Mouse (Mus musculus) right cerebral cortex, postnatal 14 days (tissue): ENCODE results near the gene Dock7.
A peak's percentile ranks its signal among the peaks of the same experiment; 100 is the strongest.

Experiments
- DNase-seq: peaks from one replicate; pipeline ENCODE4 v3.0.0; 2022

Gene Dock7

DNA sequence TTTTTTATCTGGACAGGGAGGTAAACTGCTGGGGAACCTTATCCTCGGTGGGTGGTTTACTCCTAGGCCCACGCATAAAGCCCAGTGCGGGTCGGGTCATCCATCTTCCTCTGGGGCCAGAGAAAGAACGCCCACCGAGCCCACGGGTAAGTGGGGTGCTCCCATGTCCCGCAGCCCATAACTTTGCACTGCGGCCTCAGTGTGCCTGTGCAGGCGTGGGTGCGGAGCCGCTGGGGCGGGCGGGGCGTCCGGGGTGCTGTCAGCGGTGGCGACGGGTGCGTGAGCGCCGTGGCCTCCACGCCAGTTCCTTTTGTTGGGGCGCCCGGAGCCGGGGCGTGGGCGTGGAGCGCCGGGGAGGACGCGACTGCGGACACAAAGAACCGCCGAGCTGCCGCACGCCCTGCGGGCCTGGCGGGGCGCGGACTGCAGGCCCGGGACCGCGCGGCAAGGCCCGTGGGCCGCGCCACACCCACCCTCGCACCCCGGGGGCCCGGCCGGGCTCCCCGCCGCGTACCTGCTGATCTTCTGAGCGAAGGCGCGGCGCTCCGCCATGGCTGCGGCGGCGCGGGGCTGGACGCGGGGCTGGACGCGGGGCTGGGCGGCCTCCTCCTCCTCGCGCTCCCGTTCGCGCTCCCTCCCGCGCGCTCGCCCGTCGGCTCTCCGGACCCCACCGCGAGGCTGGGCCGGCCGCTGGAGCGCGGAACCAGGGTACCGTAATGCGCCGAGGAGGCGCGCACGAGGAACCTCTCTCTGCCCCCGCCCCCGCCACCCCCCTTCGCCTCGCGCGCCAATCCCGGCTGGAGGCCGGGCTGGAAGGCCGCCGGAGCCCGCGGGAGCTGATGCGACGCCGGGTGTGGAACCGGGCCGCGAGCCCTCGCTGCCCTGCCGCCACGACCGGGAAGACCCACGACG lies at the start of gene Dock7:
TSS of gene Dock7 (minus strand) at position 705 of the 912 bp plus-strand sequence.
- peak; percentile 83 for DNase-seq

DNA sequence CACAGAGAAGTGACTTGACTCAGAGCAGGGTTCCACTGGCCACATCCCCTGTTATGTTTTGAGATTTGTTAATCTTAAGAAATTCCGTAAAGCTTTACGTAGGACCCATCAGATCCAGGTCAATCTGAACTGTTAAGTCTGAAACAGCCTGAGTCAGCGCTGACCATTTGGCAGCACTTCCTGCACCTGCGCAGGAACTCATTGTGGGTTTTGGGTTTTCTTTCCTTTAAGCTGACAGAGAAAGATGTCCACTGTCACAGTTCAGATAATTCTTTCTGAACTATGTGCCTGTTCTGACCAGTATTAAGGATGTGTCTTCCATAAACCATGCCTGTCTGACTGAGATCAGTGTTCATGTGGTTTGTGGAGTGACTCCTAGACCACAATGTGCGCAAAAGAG lies 48.2 kb upstream of the Dock7 start:
- no peak for DNase-seq

DNA sequence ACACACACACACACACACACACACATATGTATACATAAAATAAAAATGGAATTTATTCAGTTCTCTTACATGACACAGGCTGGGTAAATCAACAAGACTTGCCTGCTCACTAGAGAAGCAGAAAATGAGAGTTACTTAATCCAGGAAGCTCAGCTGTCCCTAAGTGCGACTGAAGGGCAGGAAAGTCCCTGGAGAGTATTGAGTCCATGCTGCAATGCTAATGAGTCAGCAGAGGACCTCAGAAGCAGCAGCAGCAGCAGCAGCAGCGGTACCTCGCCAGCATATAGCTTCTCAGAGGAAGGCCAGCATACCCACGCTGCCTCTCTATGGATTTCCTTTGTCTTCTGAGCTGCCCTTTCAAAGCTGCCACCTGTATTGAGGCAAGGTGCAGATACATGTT lies 42.8 kb upstream of the Dock7 start:
- DNase-seq = no peak

DNA sequence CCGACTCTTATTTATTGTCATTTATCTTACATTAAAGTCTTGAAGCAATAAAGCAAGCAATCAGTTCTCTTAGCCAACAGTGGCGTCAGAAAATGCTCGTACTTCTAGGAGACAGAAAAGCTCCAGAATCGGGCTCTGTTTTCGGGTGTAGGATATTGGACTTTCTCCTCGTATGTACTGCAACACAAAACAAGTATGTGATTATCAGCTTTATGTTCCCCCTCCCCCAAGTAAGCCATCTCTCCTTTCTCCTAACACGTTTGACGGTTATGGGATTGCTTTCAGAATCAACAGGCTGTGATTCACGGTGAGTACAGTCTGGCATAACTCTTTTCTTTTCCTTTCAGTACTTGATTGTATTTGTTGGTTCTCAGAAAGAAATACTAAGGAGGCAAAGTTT lies 42.3 kb upstream of the Dock7 start:
- no peak for DNase-seq

DNA sequence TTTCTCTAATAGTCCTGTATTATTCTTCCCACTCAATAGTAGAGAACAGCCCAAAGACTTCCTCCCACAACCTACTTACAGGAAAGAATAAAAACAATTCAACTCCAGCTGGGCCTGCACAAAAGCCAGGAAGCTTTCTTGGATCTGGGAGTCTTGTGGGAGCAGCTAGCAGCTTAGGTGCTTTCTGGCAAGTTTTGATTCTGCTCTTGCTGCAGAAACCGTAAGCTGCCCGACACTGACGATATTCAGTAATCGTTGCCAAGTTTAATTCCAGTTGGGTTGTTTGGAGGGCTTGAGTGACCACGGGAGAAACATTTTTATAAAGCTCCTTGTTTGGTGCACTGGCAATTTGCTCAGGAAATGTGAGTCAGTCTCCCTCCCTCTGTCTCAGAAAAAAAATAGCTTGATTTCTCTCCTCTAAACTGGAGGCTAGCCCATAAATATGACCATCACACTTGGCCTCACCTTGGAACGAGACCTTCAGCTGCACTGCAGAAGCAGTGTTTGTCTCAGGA lies 40.8 kb upstream of the Dock7 start:
- DNase-seq = no peak

DNA sequence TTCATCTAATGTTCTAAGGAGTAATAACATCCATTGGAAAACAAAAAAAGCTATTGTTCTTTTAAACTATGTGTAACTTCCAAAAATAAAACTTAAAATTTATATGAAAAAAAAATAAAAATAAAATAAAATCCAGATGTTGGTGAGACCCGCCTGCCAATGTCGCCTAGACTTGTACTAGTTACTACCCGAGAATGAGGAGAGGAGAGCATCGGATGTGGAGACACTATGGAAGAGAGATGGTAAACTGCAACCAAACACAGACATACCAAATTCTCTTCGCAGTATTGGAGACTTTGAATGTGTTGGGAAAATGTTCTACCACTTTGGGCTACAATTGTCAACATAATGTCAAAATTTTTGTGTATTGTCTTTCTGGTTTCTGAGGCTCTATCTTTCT lies 40.2 kb upstream of the Dock7 start:
- no peak for DNase-seq

DNA sequence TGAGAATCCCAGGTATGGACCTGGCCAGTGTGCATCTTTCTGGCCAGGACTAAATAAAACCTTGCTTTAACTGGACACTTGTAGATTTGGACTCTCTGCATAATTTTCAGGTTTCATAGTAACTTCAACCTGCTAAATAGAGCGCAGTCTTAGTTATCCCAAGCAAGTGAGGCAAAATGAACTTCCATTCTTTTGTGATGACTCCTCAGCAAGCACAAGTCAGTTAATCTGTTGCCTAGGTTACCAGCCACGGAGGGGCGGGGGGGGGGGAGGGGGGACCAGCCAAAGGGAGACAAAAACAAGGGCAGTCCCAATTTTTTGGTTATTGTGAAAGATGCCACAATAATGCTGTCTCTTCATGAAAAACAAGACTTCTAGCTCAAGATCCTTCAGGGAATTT lies 39.7 kb upstream of the Dock7 start:
- DNase-seq = no peak

DNA sequence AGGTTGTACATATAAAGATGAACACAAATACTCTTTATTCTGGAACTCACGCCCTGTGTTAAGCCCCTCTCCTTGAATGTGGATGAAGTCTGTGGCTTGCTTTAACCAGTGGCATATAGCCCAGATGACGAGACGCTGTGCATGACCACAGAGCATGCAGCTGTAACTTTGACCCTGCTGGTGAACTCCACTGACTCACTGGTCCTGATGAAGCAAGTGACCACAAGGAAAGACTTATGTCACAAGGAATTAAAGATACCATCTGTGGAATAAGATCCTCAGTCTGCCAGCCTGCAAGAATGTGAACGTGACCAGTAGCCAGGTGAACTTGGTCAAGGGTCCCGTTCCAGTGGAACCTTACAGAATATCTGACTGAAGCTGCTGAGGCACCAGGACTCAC lies 37.8 kb upstream of the Dock7 start:
- no peak for DNase-seq

DNA sequence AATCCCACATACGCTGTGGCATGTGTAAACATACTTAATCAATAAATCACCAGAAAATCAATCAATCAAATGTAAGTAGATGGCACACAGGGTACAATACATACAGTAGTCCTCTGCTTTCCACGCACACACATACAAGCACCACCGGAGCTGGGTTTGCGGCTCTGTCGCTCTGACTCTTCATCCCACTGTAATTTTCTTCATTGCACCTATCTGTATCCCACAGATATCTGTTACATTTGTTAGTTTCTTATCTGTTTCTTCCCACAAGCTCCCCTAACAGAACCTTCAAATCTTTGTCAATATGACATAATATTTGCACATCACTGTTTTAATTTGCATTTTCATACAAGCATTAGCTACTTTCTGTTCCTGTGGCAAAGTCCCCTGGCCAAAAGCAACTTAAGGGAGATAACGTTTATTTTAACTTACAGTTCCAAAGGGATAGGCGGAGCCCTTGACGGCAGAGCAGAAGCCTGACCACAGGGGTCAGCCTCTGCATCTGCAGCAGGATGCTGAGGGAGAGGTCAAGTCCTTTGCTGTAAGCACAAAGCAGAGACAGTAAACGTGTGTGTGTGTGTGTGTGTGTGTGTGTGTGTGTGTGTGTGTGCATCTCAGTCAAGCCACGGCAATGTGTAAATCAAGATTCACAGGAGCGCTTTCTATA lies 36.1 kb upstream of the Dock7 start:
- DNase-seq = no peak

DNA sequence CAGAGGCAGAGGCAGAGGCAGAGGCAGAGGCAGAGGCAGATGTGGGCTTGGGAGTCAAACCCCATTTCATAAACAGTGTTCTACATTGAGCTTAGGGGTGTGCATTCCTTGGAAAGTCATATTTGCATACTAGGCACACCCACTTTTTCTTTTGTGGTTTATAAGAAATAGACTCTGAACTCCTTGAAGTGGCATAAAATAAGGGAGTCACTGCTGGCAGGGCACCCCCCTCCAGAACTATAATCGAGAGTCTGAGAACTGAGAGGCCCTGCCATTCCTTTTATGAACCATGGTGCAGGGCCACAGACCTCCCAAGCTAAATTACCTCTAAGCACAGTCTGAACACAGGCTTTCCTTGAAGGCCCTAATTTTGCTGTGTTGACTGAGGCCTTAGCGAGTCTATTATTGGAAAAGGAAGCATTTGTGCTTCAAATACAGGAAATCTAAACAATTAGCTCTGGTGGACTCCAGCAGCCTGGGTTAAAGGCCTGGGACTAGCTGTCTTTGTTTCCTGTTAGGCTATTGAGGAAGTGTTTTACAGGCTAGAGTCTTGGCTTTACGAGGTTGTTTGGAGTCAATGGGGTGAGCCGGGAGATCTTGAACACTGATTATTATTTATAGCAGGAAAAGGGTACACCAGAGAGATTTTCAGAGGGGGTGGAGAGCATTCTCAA lies 31.3 kb upstream of the Dock7 start:
- DNase-seq = no peak

DNA sequence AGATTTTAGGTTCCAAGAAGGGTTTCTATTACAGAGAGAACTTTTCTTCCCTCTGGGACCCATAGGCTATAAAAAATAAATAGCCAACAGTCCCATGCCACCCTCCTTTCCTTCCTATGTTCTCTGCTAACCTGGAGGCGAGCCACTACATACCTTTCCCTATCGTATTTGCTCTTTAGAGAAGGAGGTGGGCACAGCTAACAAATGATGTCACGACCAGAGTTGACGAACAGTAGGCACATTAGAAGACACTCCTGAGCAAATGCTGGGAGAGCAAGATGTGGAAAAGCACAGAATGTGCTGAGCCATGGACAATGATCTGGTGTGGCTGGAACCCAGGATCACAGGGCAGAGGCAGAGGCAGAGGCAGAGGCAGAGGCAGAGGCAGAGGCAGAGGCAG lies 30.7 kb upstream of the Dock7 start:
- DNase-seq = no peak

DNA sequence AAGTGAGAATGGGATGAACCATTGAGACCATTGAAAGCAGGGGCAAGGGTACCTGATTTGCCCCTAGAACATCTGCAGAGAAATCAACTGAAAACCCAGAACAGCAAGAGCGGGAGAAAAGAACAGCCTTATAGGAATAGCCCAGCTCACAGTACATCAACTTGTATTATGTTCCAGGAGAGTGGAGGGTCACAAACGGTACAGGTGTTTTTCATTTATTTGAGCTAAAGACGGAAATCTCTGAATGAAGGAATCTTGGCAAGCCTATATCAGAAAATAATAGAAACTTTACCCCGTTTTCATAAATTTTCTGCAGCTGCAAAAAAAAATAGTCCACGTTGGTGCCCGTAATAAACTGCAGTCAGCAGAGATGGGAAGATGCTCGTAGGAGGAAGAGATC lies 22.6 kb upstream of the Dock7 start:
- no peak for DNase-seq

DNA sequence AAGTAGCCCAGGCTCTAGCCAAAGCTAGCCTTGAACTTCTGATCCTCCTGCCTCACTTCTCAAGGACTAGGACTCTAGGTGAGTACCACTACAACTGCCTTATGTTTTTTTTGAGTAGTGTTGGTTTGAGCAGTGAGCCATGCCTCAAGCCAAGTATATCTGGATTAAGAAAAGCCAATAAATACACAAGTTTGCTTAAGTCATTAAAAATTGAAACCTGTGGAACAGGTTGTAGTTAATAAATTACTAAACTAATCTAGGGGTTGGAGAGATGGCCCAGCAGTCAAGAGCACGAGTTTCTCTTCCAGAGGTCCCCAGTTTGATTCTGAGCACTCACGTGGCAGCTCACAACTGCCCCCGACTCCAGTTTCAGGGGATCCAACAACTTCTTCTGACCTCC lies 20.9 kb upstream of the Dock7 start:
- DNase-seq = no peak

DNA sequence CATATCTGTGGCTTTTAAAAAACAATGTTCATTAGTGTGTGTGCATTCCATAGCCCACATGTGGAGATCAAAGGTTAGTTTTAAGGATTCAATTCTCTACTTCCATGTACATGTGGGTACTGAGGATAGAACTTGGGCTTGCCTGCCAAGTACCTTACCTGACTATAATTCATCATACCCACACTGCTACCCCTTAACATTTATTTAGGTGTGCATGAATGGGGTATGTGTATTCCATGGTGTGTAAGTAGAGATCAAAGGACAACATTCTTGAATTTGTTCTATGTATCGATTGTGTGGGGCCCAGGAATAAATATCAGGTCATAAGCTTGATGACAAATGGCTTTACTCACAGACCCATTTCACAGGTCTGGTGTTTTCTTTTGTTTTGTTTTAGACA lies 20.5 kb upstream of the Dock7 start:
- DNase-seq = no peak

DNA sequence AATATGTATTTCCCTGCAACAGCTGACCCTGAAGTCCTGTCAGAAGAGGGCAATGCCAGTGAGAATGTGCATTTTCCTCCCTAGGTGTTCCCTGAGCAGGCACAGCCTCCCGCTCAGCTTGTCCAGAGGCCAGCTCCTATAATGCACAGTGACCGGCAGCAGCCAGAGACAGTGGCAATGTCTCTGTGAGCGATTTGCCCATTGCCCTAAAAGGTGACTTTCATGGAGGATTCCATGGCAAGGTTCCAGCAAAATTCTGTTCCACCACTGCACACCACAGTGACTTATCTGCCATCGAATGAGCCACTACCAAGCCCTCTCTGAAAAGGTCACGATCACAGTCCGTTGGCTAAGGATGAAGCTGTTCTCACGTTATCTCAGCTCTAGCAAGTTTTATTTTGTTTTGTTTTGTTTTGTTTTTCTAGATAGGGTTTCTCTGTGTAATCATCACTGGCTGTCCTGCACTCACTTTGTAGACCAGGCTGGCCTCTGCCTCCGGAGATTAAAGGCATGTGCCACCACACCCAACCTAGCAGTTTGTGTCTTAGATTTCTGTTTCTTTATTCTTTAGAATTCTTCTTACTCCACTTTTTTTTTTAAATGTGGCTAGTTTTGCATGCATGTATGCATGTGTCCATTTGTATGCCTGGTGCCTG lies 17.4 kb upstream of the Dock7 start:
- DNase-seq = no peak

DNA sequence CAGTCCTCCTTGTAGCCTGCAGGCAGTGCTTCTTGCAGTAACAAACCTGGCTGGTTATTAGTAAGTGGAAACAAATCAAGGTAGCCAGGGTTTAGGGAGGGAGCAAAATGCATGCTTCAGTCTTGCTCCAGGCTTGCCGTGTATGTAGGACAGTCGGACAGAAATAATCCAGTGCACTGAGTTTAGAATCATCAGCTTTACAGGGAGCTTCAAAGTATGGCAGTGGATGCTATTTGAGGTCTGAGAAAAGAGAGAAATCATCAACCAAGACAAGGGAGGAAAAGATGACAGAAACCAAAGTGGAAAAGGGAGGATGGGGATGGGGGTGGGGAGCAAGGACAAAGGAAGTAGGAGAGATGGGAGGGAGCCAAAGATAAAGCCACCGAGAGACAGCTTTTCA lies 13.8 kb upstream of the Dock7 start:
- DNase-seq = no peak

DNA sequence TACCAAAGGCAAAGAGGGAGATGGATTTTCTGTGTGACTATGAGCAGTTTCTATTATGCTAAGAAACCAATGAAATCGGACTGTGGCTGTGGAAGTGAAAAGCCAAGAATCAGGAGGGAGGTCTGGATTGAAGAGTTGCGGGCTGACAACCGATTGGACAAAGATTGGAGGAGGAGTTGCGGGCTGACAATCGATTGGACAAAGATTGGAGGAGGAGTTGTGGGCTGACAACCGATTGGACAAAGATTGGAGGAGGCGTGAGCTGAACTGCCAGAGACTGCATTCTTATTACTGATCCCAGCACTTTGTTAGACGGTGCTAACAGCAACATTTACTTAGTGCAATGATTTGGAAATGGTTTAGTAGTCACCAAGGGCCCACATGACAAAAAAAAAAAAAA lies 12.6 kb upstream of the Dock7 start:
- no peak for DNase-seq

DNA sequence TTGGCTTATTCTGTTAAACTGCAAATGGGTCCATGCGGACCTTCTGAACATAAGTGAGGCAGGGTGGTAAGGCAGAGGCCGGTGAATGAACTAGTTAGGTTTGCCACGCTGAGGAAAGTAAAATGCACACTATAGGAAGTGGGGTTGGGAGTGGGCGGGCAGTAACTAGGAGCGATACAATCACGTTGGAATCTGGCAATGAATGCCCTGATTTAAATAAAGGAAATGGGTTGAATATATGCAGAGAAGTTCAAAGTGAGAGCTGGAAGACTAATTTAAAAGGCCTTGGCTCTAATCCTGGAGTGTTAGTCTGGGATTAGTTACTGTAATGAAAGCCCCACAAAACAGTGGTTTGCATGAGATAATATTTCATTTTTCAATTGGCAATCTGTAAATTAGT lies 12.0 kb upstream of the Dock7 start:
- DNase-seq = no peak

DNA sequence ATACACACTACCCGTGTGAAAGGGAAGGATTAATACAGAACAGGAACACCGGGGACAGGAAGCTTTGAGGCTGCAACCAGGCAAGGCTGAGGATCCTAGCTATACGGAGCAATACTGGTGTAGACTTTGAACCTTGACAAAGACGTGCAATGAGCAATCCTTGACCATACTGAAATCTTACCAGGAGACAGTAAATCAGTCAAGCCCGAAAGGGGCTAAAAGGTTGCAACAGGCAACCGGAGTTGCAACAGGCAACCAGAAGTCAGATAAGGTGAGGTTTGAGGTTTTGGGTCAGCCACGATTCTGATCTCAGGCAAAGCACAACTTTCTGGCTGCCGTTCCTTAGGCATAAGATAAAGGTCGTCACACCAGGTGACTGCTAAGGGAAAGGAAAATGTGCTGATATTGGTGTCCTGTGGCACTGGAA lies 10.5 kb upstream of the Dock7 start:
- no peak for DNase-seq

DNA sequence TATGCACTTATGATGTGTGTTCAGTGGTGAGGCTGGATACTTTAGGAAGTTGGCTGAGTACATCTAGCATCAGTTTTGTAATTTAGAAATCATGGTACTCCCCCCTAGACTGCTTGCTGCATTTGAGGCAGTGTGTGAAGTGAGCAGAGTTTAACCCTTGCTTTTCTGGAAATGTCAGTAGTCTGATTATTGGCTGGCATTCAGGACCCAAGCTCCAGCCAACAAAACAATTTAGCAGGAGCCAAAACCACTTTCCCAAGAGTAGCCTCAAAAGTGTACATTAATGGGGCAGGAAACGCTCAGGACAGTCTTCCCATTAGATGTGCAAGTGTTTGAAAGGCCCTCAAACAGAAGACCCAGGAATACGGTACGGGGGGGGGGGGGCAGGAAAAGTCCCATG lies 2.8 kb upstream of the Dock7 start:
- no peak for DNase-seq

DNA sequence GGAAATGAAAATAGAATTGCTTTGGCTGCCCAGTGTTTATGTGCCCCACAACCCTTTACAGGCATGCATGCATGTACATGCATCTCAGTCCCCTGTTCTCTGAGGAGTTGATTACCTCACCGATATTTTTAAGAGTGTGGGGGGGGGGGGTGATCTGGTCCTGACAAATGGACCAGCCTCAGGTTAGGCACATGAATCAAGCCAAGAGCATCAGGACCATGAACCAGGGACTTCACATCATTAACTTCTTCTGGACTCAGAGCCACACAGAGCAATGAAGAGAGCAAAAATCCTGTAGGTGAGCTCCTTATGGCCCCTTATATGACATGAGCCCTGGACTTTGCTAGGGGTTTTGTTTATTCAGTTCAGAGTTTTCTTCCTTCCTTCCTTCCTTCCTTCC lies 2.1 kb upstream of the Dock7 start:
- no peak for DNase-seq

DNA sequence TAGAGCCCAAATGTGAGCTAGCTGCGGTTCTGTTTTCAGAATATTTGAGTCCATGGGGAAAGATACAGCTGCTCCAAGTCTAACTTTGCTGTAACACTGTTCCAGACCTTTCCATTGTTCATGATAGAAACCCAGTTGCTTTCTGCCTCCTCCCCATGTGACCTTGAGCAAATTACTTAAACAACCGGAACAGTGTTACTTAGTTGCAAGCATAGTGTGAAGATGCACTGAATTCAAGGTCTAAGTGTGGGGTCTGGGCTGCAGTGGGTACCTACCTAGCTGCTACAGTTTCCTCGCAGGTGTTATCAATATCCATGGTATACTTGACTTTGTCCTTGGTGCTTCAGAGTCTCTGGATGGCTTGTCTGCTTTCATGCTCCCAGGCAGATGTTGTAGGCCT lies 1.3 kb upstream of the Dock7 start:
- no peak for DNase-seq

DNA sequence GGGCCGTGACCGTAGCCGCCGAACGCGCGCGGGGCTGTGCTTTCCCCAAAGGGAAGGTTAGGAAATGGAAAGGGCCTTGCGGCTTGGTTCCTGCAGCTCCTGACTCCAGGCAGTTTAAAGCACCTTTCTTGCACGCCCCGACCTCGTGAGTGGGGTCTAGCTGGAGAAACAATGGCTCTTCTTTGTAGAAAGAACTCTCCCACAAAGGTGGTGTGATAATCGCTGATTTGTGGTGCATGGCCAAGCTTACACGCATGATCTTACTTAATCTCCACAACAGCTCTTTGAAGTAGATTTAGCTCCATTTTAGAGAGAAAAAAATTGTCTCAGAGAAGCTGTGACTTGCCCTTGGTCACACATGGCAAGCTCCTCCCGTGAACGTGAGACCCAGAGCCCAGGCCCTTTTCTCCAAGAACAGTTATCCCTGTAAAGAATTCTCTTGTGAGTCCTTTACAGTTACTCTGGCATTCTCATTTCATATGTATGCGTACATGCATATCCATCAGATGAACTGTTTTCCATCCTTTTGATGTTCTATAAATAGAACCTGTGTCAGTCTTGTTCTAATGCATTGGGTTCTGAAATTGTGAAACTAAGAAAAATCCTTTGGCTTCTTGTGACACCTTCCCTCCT lies 524 bp upstream of the Dock7 start:
- no peak for DNase-seq
